Mouse (Mus musculus): Measurements from ENCODE around the gene Nt5c1a.
A peak's percentile ranks its signal among the peaks of the same experiment; 100 is the strongest.
"Not testable (repeated sequence)": the region's sequence is repeated elsewhere in the genome, so short reads cannot be mapped to it uniquely, and the experiment has no call there.

The Nt5c1a gene

DNA sequence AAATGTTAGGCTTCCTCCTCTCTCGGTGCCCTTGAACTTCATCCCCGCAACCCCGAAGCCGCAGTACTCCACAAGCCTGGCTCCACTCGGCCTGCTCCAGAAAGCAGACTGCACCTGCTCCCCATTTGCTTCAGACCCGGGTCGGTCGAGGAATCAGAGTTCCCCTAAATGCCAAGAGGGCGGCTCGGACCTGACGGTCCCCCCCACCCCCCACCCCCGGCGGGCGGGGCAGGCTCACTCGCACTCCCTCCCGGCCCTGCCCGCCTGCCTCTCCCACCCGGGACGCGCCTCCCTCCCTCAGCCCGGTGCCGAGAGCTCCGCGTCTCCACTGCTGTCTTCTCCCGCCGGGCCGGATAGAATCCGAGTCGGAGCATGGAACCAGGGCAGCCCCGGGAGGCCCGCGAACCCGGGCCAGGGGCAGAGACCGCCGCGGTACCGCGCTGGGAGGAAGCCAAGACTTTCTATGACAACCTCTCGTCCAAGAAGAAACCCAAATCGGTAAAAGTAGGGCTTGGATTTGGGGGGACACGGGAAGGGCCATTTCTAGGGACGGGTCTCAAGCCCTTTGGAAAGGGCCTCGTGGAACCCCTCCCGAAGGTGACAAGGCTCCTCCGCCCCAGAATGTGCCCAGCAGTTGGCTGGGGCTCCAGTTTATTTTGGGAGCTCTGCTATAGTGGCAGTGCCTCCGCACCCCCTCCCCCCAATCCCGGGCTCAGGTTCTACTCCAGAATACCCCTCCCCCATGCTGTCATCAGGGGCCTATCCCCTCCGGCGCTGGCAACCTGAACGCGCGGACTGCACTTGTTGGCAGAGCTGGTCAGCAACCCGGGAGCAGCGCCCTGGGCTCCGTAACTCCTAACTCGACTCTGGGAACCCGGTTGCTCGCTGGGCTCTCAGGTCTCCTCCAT, at the start of gene Nt5c1a:
Nt5c1a (plus strand) TSS at position 319 of the 908 bp plus-strand sequence.
- DNase-seq, result no peak

DNA sequence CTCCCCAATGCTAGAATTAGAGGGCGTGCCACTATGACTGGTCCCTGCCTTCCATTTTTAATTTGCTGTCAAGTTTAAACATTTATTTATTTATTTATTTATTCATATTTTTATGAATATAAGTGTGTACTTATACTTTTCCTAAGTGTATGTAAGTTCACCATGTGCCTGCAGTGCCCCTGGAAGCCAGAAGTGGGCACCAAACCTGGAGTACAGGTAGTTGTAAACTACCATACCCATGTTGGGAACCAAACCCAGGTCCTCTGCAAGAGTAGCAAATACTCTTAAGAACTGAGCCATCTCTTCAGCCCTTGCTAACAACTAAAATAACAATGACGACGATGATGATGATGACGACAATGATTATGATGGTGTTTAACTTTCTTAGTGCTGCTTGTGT, 49.3 kb upstream of the Nt5c1a start:
- no peak for DNase-seq

DNA sequence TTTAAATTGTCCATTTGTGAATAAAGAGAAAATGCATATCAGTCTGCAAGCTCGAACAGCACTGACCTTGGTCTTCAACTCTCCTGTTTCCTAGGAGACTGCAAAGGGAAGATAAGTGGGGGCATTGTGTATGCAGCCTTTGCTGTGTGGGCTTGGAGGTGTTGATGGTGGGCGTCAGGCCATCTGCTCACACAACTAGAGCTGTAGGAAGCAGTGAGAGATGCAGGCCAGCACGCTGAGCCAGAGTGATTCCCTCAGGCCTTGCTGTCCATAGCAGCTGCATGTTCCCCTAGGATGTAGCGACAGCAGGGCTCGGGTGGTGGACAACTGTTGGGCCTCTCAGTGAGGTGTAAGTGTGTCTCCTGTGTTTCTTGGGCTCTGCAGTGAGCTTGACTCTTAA, 48.3 kb upstream of the Nt5c1a start:
- no peak for DNase-seq

DNA sequence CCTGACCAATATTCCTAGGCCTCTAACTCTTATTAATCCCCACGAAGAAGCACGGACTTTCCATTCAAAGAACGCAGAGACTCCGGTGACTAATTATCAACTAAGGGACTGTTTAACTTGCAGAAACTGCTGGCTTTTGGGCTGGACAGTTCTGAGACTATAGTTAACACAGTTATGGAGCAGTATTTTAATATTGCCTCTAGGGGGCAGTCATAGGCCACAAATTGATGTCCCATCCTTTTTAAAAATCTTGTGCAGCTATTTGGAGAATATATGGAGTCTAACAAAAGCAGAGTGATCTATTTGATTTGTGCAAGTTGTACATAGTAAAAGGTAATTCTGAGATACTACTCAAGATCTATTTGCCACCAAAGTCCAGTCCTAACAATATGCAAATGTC, 46.3 kb upstream of the Nt5c1a start:
- DNase-seq, result no peak

DNA sequence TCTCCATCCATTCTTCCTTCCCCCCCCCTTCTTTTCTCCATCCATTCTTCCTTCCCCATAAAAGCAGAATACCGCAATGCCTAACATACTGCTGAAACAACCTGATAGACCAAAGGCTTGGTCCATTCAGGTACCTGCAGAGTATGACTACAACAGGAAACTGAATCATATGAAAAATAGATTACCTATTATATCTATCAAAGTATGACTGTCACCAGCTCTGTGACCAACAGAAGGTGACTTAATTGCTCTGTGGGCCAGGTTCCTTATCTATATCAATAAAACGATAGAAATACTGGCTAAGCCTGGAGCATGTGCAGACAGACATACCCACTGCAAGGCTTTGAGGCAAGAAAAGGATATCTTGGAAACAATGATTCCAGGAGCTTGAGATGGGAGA, 45.9 kb upstream of the Nt5c1a start:
- no peak for DNase-seq

DNA sequence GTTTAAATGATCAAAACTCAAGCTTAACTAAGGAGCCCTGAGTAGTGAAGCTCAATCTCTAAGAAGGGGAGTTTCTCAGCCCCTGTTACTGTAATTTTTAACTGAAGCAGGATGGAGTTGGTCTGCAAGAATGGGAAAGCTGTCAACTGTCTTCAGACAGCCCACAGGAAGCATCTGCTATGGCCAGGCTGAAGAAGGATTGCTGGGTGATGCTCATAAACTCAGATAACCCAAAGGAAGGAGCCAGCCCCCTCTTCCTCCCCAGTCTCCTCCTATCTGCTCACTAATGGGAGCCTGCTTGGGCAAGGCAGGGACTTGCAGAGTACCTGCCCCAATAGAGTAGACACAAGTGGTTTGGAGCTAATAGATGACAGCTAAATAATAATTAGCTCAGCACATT, 45.5 kb upstream of the Nt5c1a start:
- no peak for DNase-seq

DNA sequence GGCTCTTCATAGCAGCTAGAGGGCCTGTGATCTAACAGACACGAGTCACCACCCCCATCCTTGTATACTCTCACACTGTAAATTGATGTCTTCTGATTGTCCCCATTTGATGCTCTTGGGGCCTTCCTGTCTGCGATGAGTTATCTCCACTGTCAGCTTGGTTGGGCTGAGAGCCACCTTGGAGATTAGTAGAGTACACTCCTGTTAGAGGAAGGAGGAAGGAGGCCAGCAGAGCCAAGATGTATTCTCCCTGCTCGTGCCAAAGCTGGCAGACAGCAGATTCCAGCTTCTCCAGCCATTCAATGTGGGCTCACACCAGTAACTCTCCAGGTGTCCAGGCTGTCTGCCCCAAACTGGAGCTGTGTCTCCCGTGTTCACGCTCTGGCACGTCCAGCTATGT, 40.7 kb upstream of the Nt5c1a start:
- DNase-seq, result no peak

DNA sequence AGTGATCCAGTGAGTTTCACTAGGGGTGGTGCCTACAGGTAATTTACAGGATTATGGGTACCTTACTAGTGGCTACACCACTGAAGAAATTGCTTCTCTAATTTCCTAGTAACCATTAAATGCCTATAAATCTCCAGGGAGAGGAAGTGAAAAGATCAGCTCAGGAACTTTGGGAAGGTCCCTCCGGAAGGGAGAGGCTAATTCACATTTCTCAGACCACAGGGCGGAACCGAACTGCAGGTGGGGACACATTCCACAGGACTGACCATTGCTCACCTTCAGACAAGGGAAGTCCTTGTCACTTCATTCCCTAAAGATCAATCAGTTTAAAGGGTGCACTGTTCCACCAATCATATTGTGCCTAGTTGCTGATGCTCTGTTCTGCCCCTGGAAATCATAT, 40.1 kb upstream of the Nt5c1a start:
- DNase-seq, result not testable (repeated sequence)

DNA sequence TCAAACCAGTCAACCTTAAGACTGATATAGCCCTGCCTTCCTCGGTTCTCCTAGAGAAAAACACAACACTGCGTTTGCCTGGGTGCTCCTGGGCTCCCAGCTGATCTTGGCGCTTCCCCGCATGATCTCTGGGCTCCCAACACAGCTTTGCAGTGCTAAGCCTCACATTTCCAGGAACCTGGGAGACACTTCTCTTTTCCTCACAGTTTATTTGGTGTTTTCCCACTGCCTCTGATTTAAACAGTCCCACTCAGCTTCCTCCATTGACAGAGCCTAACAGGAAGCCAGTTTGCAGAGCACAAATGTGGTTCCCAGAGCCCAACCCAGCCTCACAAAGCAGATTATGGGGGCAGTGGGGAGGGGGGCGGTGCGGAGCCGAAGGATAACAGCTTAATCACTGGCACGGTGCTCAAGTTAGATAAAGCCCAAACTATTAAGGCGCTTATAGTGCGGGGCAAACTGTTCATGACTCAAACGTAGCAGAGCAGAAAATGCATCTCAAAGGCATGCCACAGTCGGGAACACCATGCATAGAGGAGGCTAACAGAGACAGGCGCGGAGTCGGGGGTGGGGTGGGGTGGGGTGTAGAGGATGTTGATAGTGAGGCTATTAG, 38.9 kb upstream of the Nt5c1a start:
- DNase-seq, result no peak

DNA sequence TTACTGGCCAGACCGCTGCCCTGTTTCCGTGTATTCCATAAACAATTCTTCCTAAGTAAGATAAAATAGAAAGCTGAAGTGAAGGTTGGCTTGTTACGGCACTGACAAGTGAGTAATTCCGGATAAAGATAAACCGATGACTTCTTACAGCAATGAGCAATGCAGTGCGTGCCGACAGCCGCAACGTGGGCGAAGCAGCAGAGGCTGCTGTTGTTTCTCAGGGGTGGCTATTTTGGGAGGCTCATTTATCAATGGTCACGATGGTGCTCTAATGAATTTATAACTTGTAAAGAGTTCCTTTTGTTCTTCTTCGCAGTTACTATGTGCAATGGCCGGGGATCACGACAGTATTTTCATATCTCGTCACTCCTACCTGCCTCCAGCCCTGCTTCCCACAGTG, 37.1 kb upstream of the Nt5c1a start:
- DNase-seq, result no peak

DNA sequence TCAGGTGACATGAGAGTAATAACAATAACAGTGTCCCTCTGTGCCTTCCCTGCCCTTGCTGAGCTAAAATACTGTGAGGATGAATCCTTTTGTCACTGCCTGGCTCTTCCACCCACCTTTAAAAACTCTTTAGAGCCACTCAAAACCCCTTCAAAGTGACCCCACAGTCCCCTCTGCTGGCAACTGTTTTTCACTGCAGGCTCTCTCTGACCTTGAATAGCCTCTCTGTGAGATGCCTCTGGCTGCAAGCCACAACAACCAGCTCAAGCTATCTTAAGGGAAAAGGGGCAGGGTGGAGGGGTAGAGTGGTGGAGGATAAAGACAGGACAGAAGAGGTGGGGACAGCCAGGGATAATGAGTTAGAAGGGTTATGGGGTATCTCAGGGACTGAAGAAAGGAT, 29.5 kb upstream of the Nt5c1a start:
- DNase-seq, result no peak

DNA sequence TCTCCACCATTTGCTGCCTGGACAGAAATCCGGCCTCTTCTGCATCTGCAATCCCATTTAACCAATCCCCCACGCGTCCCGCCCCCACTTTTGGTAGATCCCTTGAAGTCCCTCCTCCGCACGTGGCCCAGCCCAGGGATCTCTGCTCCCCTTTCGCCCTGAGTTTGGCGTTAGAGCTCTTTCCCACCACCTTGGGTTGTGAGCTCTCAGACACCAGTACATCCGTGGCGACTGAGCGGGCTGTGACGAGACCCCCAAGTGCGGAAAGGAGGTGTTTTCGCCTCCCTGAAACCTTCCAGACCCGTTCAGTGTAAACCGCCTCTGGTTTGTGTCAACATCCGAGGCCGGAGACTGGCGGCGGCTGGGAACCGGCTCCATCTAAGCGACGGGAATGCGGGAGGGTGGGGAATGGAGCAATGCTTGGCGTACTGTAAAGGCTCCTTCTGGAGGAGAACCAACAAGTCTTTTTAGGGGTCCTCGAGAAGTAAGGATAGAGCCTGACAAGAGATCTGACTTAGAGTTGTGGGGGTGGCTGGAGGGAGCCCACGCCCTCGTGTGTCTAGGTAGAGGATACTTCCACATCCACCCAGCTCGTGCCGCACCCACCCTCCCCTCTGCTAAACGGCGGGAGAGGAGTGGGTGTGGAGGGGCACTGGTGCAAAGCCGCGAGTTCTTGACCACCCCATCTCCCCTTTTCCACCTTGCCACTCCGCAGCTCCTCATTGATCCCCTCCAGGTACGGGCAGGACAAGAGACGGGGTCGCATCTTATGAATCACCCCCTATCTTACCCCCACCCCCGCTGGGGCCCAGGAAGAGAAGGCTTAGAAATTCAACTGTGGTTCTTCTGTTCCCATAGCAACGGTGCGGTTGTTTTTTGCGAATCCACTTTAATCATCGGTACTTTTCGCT, 18.7 kb upstream of the Nt5c1a start, which contains the start of gene Hpcal4:
Hpcal4 (plus strand) TSS at position 900 of the 911 bp plus-strand sequence.
- DNase-seq, result no peak

DNA sequence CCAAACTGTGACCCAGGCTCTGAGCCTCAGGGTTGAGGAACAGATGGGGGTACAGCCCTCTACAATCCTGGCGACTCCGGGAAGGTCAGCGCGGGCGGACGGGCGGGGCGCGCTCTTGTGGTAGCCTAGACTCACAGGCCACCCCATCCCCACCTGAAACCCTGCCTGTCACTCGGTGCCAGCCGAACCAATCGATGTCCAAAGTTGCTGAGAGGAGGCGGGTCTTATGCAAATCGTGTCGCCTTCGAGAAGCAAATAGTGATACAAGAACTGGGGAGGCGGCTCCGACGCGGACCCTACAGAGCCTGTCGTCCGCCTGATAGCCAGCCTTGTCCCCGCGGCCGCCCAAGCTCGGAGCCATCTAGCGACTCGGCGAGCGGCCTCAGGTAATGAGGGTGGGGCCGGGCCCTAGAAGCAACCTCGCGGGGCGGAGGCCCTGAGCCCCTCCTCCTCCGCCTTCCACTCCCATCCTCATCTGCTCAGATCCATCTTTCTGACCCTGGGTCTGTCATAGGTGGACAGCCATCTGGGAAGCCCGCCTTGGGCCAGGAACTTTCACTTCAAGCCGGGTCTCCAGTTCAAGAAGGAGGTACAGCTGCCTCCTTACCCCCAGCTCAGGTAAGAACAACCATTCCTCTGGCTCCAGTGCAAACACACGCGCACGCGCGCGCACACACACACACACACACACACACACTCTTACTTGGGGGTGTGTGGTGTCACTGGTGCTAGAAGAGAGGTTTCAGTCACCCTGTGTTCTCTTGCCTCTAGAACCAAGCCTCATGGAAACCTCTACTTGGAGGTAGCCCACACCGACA, 17.9 kb upstream of the Nt5c1a start:
- peak; percentile 48 for DNase-seq

DNA sequence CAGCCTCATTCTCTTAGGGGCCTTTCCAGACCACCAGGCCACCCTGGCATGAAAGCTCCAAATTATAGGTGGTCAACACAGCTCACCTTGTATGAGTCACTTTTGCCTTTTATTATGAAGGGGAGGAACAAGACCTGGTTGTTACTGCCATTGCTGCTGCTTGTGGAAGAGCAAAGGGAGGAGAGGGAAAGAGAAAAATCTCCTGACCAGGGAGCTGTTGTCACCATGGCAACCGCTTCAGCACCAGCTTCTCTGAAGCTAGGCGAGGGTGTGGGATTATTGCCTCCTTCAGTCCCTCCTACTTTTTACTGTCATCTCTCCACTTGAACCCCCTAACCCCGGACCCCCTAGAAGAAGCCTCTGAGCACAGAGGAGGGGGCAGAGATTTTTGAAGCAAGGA, 16.5 kb upstream of the Nt5c1a start:
- DNase-seq, result no peak

DNA sequence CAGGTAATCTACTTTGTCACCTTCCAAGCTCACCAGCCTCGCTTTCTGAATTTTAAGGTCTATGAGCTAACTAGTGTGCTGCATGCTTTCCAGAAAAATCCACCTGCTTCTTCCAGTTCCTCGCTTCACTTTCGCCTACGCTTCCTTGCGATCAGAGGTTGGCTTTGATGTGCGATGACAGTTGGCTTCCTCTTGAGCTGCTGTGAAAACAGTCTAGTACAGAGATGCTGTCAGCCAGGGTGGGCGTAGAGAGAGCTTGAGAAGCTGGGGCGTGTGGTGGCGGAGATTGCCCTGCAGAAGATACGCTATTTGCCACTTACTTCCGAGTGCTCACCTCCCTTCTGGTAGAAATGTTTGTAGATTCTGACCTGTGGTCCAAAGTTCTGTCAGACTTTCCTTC, 9.0 kb upstream of the Nt5c1a start:
- DNase-seq, result no peak

DNA sequence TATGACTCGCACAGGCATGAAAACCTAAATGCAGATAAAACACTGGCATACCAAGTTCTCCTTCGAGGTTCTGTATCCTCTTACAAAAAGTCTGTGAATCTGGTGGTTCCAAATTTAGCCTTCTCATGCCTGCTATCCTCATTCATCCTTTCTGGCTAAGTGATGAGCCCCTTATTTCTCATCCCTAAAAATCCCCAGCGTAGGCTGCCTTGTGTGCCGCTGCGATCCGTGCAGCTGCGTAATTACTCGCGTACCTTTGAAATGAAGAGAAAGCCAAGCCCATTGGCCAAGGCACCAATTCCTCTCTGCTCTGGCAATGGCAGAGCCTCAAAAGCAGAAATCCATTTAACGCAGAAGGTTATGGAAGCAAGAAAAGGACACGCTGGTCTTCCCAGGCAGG, 7.5 kb upstream of the Nt5c1a start:
- no peak for DNase-seq

DNA sequence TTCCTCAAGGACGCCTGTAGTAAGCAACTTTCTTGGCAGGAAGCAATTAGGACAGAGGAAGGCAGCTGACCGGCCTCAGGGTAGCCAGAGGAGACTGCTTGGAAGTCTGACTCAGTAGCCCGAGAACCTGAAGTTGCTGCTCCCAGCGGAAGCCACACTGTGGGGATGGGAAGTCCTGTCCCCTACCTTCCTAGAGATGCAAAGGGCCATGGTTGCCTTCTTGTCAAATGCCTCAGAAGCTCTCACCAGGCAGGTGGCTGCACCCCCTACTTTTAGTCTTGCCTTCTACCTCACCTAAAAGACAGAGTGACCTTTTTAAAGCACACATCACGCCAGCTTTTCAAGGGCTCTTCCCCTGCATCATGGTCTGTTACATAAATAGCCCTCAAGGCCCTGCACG, 4.6 kb upstream of the Nt5c1a start:
- no peak for DNase-seq

DNA sequence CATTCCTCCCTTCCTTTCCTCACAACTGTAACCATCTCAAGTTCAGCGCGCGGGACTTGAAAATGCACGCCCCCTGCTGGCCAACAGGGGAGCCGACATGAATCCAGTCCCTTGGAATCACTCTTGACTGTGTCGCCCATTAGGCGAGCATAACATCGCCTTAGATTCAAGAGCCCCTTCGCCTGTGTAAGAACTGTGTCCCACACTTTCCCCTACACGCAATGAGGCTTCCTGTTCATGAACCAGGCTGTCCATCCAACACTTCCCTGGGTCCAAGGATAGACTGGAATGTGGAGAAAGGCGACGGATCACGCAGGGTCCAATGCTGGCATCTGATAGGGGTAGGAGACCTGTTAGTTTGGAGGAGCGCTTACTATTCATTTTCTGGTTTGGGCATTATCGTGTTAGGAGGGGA, 526 bp upstream of the Nt5c1a start:
- DNase-seq, result peak; percentile 43

DNA sequence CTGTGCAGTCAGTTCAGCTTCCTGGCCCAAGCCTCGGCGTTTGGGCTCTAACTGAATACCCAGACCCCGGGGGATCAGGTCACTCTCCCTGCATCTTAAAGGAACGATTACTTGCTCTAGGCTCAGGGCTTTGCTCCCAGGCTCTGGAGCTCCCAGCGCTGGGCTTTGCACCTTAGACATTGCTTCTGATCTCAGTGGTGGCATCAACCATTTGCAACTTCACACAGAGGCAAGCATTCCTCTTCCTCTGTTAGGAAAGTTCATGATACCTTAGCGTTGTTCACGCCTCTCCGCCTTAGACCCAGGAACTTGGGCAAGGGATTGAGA, 753 bp downstream of the Nt5c1a start:
- DNase-seq, result no peak

DNA sequence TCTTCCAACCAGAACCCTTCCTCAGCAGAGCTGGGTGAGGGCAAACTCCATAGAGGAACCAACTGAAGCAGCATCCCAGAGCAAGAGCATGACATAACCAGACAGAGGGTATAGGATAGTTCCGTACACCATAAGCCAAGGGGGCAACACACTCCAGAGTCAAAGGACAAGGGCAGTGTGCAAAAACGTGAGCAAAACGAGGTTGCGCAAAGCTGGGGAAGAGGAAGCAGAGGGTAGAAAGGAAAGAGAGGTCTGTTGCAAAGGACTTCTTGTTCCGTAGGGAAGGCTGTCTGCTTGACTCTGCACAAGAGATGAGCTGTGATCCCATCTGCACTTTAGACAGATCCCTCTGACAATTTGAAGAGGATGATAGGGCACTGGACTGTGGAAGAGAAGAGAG, 6.0 kb downstream of the Nt5c1a start:
- no peak for DNase-seq

DNA sequence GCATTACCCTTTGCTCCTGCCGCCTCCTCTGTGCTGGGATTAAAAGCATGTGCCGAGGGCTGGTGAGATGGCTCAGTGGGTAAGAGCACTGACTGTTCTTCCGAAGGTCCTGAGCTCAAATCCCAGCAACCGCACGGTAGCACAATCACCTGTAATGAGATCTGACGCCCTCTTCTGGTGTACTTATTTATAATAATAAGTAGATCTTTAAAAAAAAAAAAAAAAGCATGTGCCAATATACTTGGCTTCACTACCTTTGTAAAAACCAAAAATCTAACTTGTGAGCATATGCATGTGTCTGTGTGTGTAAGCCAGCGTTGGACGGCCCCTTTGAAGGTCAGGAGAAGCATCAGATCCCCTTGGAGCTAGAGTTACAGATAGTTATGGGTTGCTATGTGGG, 9.7 kb downstream of the Nt5c1a start:
- no peak for DNase-seq

DNA sequence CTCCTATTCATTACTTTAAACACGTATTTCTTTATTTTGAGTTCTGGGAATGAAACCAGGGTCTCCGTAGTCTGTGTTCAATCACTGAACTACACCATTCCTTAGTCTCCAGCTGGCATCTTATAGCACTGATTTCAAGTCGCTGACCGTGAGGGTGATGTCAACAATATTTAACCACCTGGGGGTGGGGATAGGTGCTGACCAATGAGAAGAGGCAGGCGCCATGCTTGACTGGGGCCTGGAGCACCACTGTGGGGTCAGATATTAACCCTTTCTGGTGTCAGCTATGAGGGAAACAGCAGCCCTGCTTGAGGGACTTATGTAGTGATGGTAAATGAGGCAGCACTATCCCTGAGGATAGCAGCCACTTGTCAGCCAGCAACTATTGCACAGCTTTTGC, 10.1 kb downstream of the Nt5c1a start:
- no peak for DNase-seq

DNA sequence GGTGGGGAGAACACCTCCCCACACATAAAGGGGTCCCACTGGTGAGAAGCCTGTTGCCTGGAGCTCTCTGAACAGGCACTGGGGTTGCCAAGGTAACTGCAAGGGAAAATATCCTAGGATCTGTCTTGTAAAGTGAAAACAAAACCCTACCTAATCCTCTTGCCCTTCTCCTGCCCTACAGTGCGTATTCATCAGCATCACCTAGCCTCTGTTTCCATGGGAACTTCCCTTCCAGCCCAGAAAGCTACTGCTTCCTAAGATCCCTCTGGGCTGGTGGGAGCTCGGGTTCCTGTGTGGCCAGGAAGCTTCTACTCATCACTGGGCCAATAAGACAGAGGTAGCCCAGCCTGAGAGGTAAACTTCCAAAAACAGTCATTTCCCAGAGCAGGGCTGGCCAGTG, 11.0 kb downstream of the Nt5c1a start:
- DNase-seq, result no peak
